Mouse (Mus musculus): ENCODE data around the gene Ankrd12. TPM values are rescaled to one million over a fixed set of nuclear protein-coding genes. Genes with fewer than 3 reads are reported as not detected.
"Not testable (repeated sequence)": the region's sequence is repeated elsewhere in the genome, so short reads cannot be mapped to it uniquely, and the experiment has no call there.

The Ankrd12 gene
- polyA plus RNA-seq, 1 experiment from 2014 or later: 167 TPM

GRCm38 (mm10) chr17:66069036-66069435, 7.9 kb downstream of the Ankrd12 start:
- H3K4me2 ChIP-seq (ENCODE audit: low read length); H3K9me3 ChIP-seq (ENCODE audit: control insufficient read depth, low read length); H3K27ac ChIP-seq (ENCODE audit: low read depth, low read length); H3K4me3 ChIP-seq (ENCODE audit: low read length); H3K9ac ChIP-seq (ENCODE audit: low read depth, low read length); H3K27me3 ChIP-seq (replicated peaks; ENCODE audit: control insufficient read depth, insufficient read depth, low read length); H3K36me3 ChIP-seq (ENCODE audit: control insufficient read depth, insufficient read depth, low read length); H3K4me1 ChIP-seq (ENCODE audit: control insufficient read depth, insufficient read depth, low read depth, low read length); ATAC-seq: not testable (repeated sequence)
- 90% methylated on average over 2 of the region's 2 CpGs for WGBS

- no peak for ATAC-seq
- Histone ChIP-seq H3K27me3 (replicated peaks; ENCODE audit: control insufficient read depth, insufficient read depth, low read length) (no peaks in the 10 kb centered on the region), H3K4me2 (ENCODE audit: low read length) (no peak overlapping the region), H3K27ac (ENCODE audit: low read depth, low read length) (no peak overlapping the region), H3K4me3 (ENCODE audit: low read length) (no peak overlapping the region), H3K4me1 (ENCODE audit: control insufficient read depth, insufficient read depth, low read depth, low read length) (no peaks in the 10 kb centered on the region; the same call in 1 of the 2 replicates), H3K9me3 (ENCODE audit: control insufficient read depth, low read length) (no peaks in the 10 kb centered on the region), H3K9ac (ENCODE audit: low read depth, low read length) (no peak overlapping the region), H3K36me3 (ENCODE audit: control insufficient read depth, insufficient read depth, low read length) (no peaks in the 10 kb centered on the region)
- WGBS: 91% methylated on average over 4 of the region's 4 CpGs
These were observed 11.8 kb downstream of the Ankrd12 start for GRCm38 (mm10) chr17:66065115-66065514.

GRCm38 (mm10) chr17:66061241-66061938, 15.5 kb downstream of the Ankrd12 start:
- WGBS: 65% methylated on average over 8 of the region's 8 CpGs
- Histone ChIP-seq H3K27ac (ENCODE audit: low read depth, low read length) (no peak overlapping the region), H3K4me2 (ENCODE audit: low read length) (no peak overlapping the region), H3K27me3 (replicated peaks; ENCODE audit: control insufficient read depth, insufficient read depth, low read length) (no peaks in the 10 kb centered on the region), H3K9ac (ENCODE audit: low read depth, low read length) (no peak overlapping the region), H3K9me3 (ENCODE audit: control insufficient read depth, low read length) (no peaks in the 10 kb centered on the region), H3K4me1 (ENCODE audit: control insufficient read depth, insufficient read depth, low read depth, low read length) (no peaks in the 10 kb centered on the region; the same call in 1 of the 2 replicates), H3K36me3 (ENCODE audit: control insufficient read depth, insufficient read depth, low read length) (no peaks in the 10 kb centered on the region), H3K4me3 (ENCODE audit: low read length) (no peak overlapping the region)
- no peak for ATAC-seq

- no peak overlapping the region for H3K27ac ChIP-seq (ENCODE audit: low read depth, low read length)
- no peaks in the 10 kb centered on the region for H3K27me3 ChIP-seq (replicated peaks; ENCODE audit: control insufficient read depth, insufficient read depth, low read length)
- no peak for ATAC-seq
- no peak overlapping the region for H3K9ac ChIP-seq (ENCODE audit: low read depth, low read length)
- no peaks in the 10 kb centered on the region for H3K4me1 ChIP-seq (ENCODE audit: control insufficient read depth, insufficient read depth, low read depth, low read length)
- H3K36me3 ChIP-seq (ENCODE audit: control insufficient read depth, insufficient read depth, low read length): no peaks in the 10 kb centered on the region
- no peaks in the 10 kb centered on the region for H3K9me3 ChIP-seq (ENCODE audit: control insufficient read depth, low read length)
- no peak overlapping the region for H3K4me3 ChIP-seq (ENCODE audit: low read length)
- 94% methylated on average over 4 of the region's 4 CpGs for WGBS
- no peak overlapping the region for H3K4me2 ChIP-seq (ENCODE audit: low read length)
These were observed 18.7 kb downstream of the Ankrd12 start for GRCm38 (mm10) chr17:66058160-66058559.

- H3K9me3 ChIP-seq (ENCODE audit: control insufficient read depth, low read length): no peaks in the 10 kb centered on the region
- no peak overlapping the region for H3K9ac ChIP-seq (ENCODE audit: low read depth, low read length)
- H3K27ac ChIP-seq (ENCODE audit: low read depth, low read length): no peak overlapping the region
- H3K4me1 ChIP-seq (ENCODE audit: control insufficient read depth, insufficient read depth, low read depth, low read length): no peaks in the 10 kb centered on the region
- ATAC-seq: no peak
- no peaks in the 10 kb centered on the region for H3K27me3 ChIP-seq (replicated peaks; ENCODE audit: control insufficient read depth, insufficient read depth, low read length)
- H3K4me3 ChIP-seq (ENCODE audit: low read length): no peak overlapping the region
- H3K4me2 ChIP-seq (ENCODE audit: low read length): no peak overlapping the region
- H3K36me3 ChIP-seq (ENCODE audit: control insufficient read depth, insufficient read depth, low read length): no peaks in the 10 kb centered on the region
- 78% methylated on average over 2 of the region's 2 CpGs for WGBS
These were observed 19.7 kb downstream of the Ankrd12 start for GRCm38 (mm10) chr17:66057145-66057544.

- Histone ChIP-seq H3K4me1 (ENCODE audit: control insufficient read depth, insufficient read depth, low read depth, low read length) (no peaks in the 10 kb centered on the region), H3K27ac (ENCODE audit: low read depth, low read length) (no peak overlapping the region), H3K9me3 (ENCODE audit: control insufficient read depth, low read length) (no peaks in the 10 kb centered on the region), H3K4me3 (ENCODE audit: low read length) (no peak overlapping the region), H3K9ac (ENCODE audit: low read depth, low read length) (no peak overlapping the region), H3K36me3 (ENCODE audit: control insufficient read depth, insufficient read depth, low read length) (peaks cover 2% of the 10 kb centered on the region; the same call in 1 of the 2 replicates), H3K4me2 (ENCODE audit: low read length) (no peak overlapping the region), H3K27me3 (replicated peaks; ENCODE audit: control insufficient read depth, insufficient read depth, low read length) (no peaks in the 10 kb centered on the region)
- WGBS: 77% methylated on average over 4 of the region's 4 CpGs
- ATAC-seq: no peak
These were observed 23.5 kb downstream of the Ankrd12 start for GRCm38 (mm10) chr17:66053349-66053748.

GRCm38 (mm10) chr17:66048795-66049194, 28.1 kb downstream of the Ankrd12 start:
- Histone ChIP-seq H3K36me3 (ENCODE audit: control insufficient read depth, insufficient read depth, low read length) (peaks cover 7% of the 10 kb centered on the region; the same call in 1 of the 2 replicates), H3K9ac (ENCODE audit: low read depth, low read length) (no peak overlapping the region), H3K4me1 (ENCODE audit: control insufficient read depth, insufficient read depth, low read depth, low read length) (no peaks in the 10 kb centered on the region), H3K27ac (ENCODE audit: low read depth, low read length) (no peak overlapping the region), H3K9me3 (ENCODE audit: control insufficient read depth, low read length) (no peaks in the 10 kb centered on the region), H3K27me3 (replicated peaks; ENCODE audit: control insufficient read depth, insufficient read depth, low read length) (no peaks in the 10 kb centered on the region), H3K4me3 (ENCODE audit: low read length) (no peak overlapping the region), H3K4me2 (ENCODE audit: low read length) (no peak overlapping the region)
- 79% methylated on average over 4 of the region's 4 CpGs for WGBS
- no peak for ATAC-seq

- H3K9me3 ChIP-seq (ENCODE audit: control insufficient read depth, low read length): no peaks in the 10 kb centered on the region
- ATAC-seq: no peak
- no peaks in the 10 kb centered on the region for H3K4me1 ChIP-seq (ENCODE audit: control insufficient read depth, insufficient read depth, low read depth, low read length)
- H3K27me3 ChIP-seq (replicated peaks; ENCODE audit: control insufficient read depth, insufficient read depth, low read length): no peaks in the 10 kb centered on the region
- no peak overlapping the region for H3K27ac ChIP-seq (ENCODE audit: low read depth, low read length)
- no peak overlapping the region for H3K9ac ChIP-seq (ENCODE audit: low read depth, low read length)
- no peak overlapping the region for H3K4me3 ChIP-seq (ENCODE audit: low read length)
- H3K4me2 ChIP-seq (ENCODE audit: low read length): no peak overlapping the region
- H3K36me3 ChIP-seq (ENCODE audit: control insufficient read depth, insufficient read depth, low read length): peaks cover 7% of the 10 kb centered on the region; the same call in 1 of the 2 replicates
- WGBS: 70% methylated on average over 5 of the region's 5 CpGs
These were observed 28.7 kb downstream of the Ankrd12 start for GRCm38 (mm10) chr17:66048199-66048598.

- not testable (repeated sequence) for ATAC-seq; H3K4me3 ChIP-seq (ENCODE audit: low read length); H3K9ac ChIP-seq (ENCODE audit: low read depth, low read length)
These were observed 33.2 kb downstream of the Ankrd12 start for GRCm38 (mm10) chr17:66043679-66044078.

More at GRCm38 (mm10) chr17:66043679-66044078, 33.2 kb downstream of the Ankrd12 start:
- H3K36me3 ChIP-seq (ENCODE audit: control insufficient read depth, insufficient read depth, low read length); H3K4me2 ChIP-seq (ENCODE audit: low read length); H3K9me3 ChIP-seq (ENCODE audit: control insufficient read depth, low read length); H3K4me1 ChIP-seq (ENCODE audit: control insufficient read depth, insufficient read depth, low read depth, low read length); H3K27me3 ChIP-seq (replicated peaks; ENCODE audit: control insufficient read depth, insufficient read depth, low read length); H3K27ac ChIP-seq (ENCODE audit: low read depth, low read length): not testable (repeated sequence)
- WGBS: 91% methylated on average over 4 of the region's 4 CpGs
